Mouse (Mus musculus): ENCODE data around the gene Cyp3a44.

Gene Cyp3a44

DNA sequence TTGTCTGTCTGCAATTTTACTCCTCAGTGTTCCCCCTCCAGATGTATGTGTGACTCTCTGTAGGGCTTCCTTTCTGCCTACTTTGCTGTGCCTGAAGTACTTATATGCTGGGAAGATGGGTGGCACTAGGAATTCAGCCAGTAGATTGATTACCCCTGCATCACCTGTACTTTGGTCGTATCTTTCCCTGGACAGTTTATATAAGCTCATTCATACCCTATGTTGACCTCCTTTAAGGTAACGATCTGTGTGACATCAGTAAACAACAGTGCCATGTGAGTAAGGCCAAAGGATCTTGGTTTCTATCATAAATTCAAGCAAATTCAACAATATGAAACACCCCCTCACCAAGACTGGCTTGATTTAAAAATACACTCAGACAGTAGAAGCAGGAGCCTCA lies at the start of gene Cyp3a44:
Gene Cyp3a44 (minus strand): TSS at position 79 of the 400 bp plus-strand sequence.
- WGBS = 61% methylated on average over 2 of the region's 2 CpGs

DNA sequence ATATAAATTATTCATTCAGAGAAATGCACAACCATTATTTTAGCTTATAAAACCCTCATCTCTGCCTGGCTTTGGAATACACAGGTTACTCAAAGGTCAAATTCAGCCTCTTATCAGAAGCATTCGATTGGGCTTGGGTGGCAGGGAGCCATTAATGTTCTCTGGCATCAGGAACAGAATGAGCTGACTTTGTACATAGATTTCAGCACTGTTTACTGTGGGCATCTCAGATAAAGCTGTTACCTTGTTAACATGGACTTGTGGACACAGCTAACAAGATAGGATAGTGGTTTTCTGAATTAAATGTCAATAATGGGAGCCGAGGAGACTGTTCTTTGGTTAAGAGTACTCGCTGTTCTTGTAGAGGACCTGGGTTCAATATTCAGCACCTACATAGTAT lies 68.2 kb downstream of the Cyp3a44 start:
- WGBS = 77% methylated on average over 3 of the region's 3 CpGs

Data from cerebral cortex, adult 2 months (tissue).